Mouse (Mus musculus): Measurements from ENCODE around the gene Cass4.

- TF ChIP-seq ZC3H11A (IDR thresholded peaks at IDR 0.05; ENCODE audit: low read depth, low read length) = no peak
- no peak for TF ChIP-seq HCFC1 (IDR thresholded peaks at IDR 0.05; ENCODE audit: low read depth, low read length)
- no peak for TF ChIP-seq POLR2A (IDR thresholded peaks at IDR 0.05; ENCODE audit: low read depth, low read length)
- TF ChIP-seq CTCF (conservative IDR thresholded peaks at IDR 0.05 in 1 of 2, IDR thresholded peaks at IDR 0.05 in 1 of 2; ENCODE audit: low read depth in 2 of 2, low read length in 2 of 2) = no peak
- TF ChIP-seq MXI1 (IDR thresholded peaks at IDR 0.05; ENCODE audit: low read depth, low read length) = no peak
Measured at GRCm38 (mm10) chr2:172354761-172355160, 38.8 kb upstream of the Cass4 start.

All from CH12.LX (cell line).